Mouse (Mus musculus): Measurements from ENCODE around the gene Pacsin3. TPM values are rescaled to one million over a fixed set of nuclear protein-coding genes. Genes with fewer than 3 reads are reported as not detected.
A peak's percentile ranks its signal among the peaks of the same experiment; 100 is the strongest.

Gene Pacsin3
- polyA plus RNA-seq (2012; rRNA removed): 17.0 and 20.7 TPM in 2 replicates

- peak; percentile 48 for DNase-seq (ENCODE audit: low read depth)
- TF ChIP-seq CTCF (IDR thresholded peaks at IDR 0.05; ENCODE audit: borderline replicate concordance, extremely low read depth, insufficient read depth, insufficient read length) (no peak), POLR2A (IDR thresholded peaks at IDR 0.05; ENCODE audit: borderline replicate concordance, extremely low read depth, insufficient read depth, insufficient read length, poor library complexity, severe bottlenecking) (no peak)
Observed at GRCm38 (mm10) chr2:91255661-91256150, at the start of gene Pacsin3. Gene Pacsin3, plus strand, starts transcription at chr2:91255954.

- no peak for DNase-seq (ENCODE audit: low read depth)
- TF ChIP-seq POLR2A (IDR thresholded peaks at IDR 0.05; ENCODE audit: borderline replicate concordance, extremely low read depth, insufficient read depth, insufficient read length, poor library complexity, severe bottlenecking) (no peak), CTCF (IDR thresholded peaks at IDR 0.05; ENCODE audit: borderline replicate concordance, extremely low read depth, insufficient read depth, insufficient read length) (no peak)
Observed at GRCm38 (mm10) chr2:91206254-91206775, 49.4 kb upstream of the Pacsin3 start.

GRCm38 (mm10) chr2:91213311-91213710 is 42.4 kb upstream of the Pacsin3 start:
- TF ChIP-seq POLR2A (IDR thresholded peaks at IDR 0.05; ENCODE audit: borderline replicate concordance, extremely low read depth, insufficient read depth, insufficient read length, poor library complexity, severe bottlenecking) (no peak), CTCF (IDR thresholded peaks at IDR 0.05; ENCODE audit: borderline replicate concordance, extremely low read depth, insufficient read depth, insufficient read length) (no peak)
- DNase-seq (ENCODE audit: low read depth): no peak

- DNase-seq (ENCODE audit: low read depth): peak; percentile 51
- TF ChIP-seq POLR2A (IDR thresholded peaks at IDR 0.05; ENCODE audit: borderline replicate concordance, extremely low read depth, insufficient read depth, insufficient read length, poor library complexity, severe bottlenecking) (no peak), CTCF (IDR thresholded peaks at IDR 0.05; ENCODE audit: borderline replicate concordance, extremely low read depth, insufficient read depth, insufficient read length) (no peak)
Observed at GRCm38 (mm10) chr2:91217032-91217431, 38.7 kb upstream of the Pacsin3 start.

- TF ChIP-seq CTCF (IDR thresholded peaks at IDR 0.05; ENCODE audit: borderline replicate concordance, extremely low read depth, insufficient read depth, insufficient read length) (no peak), POLR2A (IDR thresholded peaks at IDR 0.05; ENCODE audit: borderline replicate concordance, extremely low read depth, insufficient read depth, insufficient read length, poor library complexity, severe bottlenecking) (no peak)
- no peak for DNase-seq (ENCODE audit: low read depth)
Observed at GRCm38 (mm10) chr2:91220501-91220900, 35.3 kb upstream of the Pacsin3 start.

- DNase-seq (ENCODE audit: low read depth): no peak
- TF ChIP-seq CTCF (IDR thresholded peaks at IDR 0.05; ENCODE audit: borderline replicate concordance, extremely low read depth, insufficient read depth, insufficient read length) (no peak), POLR2A (IDR thresholded peaks at IDR 0.05; ENCODE audit: borderline replicate concordance, extremely low read depth, insufficient read depth, insufficient read length, poor library complexity, severe bottlenecking) (no peak)
Observed at GRCm38 (mm10) chr2:91223614-91224013, 32.1 kb upstream of the Pacsin3 start.

- DNase-seq (ENCODE audit: low read depth): no peak
- no peak for TF ChIP-seq CTCF (IDR thresholded peaks at IDR 0.05; ENCODE audit: borderline replicate concordance, extremely low read depth, insufficient read depth, insufficient read length)
Observed at GRCm38 (mm10) chr2:91229735-91230134, 26.0 kb upstream of the Pacsin3 start.

GRCm38 (mm10) chr2:91236601-91237510 is 18.9 kb upstream of the Pacsin3 start, which contains the start of gene Ddb2:
Gene Ddb2, minus strand, starts transcription at chr2:91236982.
- TF ChIP-seq POLR2A (IDR thresholded peaks at IDR 0.05; ENCODE audit: borderline replicate concordance, extremely low read depth, insufficient read depth, insufficient read length, poor library complexity, severe bottlenecking): 0 out of 2 replicates have a peak, but pooled peaks have one; percentile 27
- no peak for TF ChIP-seq CTCF (IDR thresholded peaks at IDR 0.05; ENCODE audit: borderline replicate concordance, extremely low read depth, insufficient read depth, insufficient read length)
- DNase-seq (ENCODE audit: low read depth): peak; percentile 98

GRCm38 (mm10) chr2:91237511-91238080 is 18.2 kb upstream of the Pacsin3 start:
- DNase-seq (ENCODE audit: low read depth): peak; percentile 62
- TF ChIP-seq CTCF (IDR thresholded peaks at IDR 0.05; ENCODE audit: borderline replicate concordance, extremely low read depth, insufficient read depth, insufficient read length): peak; percentile 21; the same call in 1 of the 2 replicates

GRCm38 (mm10) chr2:91242547-91242946 is 13.2 kb upstream of the Pacsin3 start:
- TF ChIP-seq POLR2A (IDR thresholded peaks at IDR 0.05; ENCODE audit: borderline replicate concordance, extremely low read depth, insufficient read depth, insufficient read length, poor library complexity, severe bottlenecking) (no peak), CTCF (IDR thresholded peaks at IDR 0.05; ENCODE audit: borderline replicate concordance, extremely low read depth, insufficient read depth, insufficient read length) (no peak)
- DNase-seq (ENCODE audit: low read depth): no peak

- peak; percentile 64 for DNase-seq (ENCODE audit: low read depth)
Observed at GRCm38 (mm10) chr2:91243416-91243815, 12.3 kb upstream of the Pacsin3 start.

More at GRCm38 (mm10) chr2:91243416-91243815, 12.3 kb upstream of the Pacsin3 start:
- TF ChIP-seq POLR2A (IDR thresholded peaks at IDR 0.05; ENCODE audit: borderline replicate concordance, extremely low read depth, insufficient read depth, insufficient read length, poor library complexity, severe bottlenecking) (no peak), CTCF (IDR thresholded peaks at IDR 0.05; ENCODE audit: borderline replicate concordance, extremely low read depth, insufficient read depth, insufficient read length) (no peak)
